Mouse (Mus musculus): ENCODE results near the gene Fmnl2.
A peak's percentile ranks its signal among the peaks of the same experiment; 100 is the strongest.

The Fmnl2 gene

DNA sequence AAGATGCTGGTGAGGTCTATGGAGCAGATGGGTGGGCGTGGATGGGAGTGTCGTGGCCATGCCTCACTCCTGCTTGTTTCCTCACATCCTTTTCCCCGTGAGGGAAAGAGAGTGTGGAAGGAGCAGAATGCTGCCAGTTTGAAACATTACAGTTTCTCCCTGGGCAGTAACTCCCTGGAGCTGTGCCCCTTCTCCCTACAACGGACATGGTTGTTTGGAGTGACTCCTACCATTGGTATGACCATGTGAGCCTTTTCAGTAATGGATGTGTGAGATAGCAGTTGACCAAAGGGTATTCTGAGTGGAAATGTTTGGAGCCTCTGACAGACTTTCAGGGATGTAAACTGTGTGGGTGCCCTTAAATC lies 5.1 kb downstream of the Fmnl2 start:
- no peak for DNase-seq (ENCODE audit: low read depth, low spot score)

- DNase-seq (ENCODE audit: low read depth, low spot score), result no peak
These were observed 7.0 kb downstream of the Fmnl2 start for GRCm38 (mm10) chr2:52864635-52865034.

DNA sequence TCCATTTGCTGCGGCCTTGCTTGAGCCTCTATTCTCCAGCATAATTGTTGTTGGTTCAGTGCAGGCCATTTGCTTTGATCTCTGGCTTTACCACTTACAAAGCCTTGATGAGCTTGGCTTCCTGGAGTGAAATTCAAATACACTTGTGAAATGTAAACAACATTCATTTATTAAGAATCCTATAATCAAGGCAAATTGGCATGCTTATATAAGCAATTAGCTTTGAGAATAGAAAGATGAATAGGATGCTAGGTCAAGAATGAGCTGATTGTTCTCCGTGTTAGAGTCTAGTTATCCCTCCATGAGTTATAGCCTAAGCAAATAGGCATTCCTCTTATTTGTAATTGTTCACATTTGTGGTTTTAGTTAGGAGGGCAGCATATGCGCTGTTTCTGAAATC lies 8.5 kb downstream of the Fmnl2 start:
- DNase-seq (ENCODE audit: low read depth, low spot score), result no peak

DNA sequence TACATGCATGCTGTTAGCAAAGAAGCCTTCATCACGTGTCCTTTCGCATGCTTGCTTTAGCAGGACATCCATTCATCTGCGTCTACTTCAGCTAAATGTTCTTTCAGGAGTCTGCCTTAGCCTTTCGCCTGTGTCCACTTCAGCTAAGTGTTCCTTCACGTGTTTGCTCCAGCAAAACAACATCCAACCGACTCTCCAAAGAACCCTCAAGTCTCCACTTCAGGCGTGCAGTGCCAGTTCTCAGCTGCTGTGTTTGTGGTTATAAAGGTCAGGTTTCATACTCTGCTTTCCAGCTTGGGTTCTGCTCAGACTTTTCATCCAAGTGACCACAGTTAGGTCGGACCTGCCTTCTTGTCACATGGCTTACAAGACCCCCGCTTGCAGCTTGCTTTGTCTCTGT lies 10.1 kb downstream of the Fmnl2 start:
- no peak for DNase-seq (ENCODE audit: low read depth, low spot score)

- DNase-seq (ENCODE audit: low read depth, low spot score), result no peak
These were observed 10.5 kb downstream of the Fmnl2 start for GRCm38 (mm10) chr2:52868181-52868580.

GRCm38 (mm10) chr2:52872636-52873035 lies 15.0 kb downstream of the Fmnl2 start:
- no peak for DNase-seq (ENCODE audit: low read depth, low spot score)

DNA sequence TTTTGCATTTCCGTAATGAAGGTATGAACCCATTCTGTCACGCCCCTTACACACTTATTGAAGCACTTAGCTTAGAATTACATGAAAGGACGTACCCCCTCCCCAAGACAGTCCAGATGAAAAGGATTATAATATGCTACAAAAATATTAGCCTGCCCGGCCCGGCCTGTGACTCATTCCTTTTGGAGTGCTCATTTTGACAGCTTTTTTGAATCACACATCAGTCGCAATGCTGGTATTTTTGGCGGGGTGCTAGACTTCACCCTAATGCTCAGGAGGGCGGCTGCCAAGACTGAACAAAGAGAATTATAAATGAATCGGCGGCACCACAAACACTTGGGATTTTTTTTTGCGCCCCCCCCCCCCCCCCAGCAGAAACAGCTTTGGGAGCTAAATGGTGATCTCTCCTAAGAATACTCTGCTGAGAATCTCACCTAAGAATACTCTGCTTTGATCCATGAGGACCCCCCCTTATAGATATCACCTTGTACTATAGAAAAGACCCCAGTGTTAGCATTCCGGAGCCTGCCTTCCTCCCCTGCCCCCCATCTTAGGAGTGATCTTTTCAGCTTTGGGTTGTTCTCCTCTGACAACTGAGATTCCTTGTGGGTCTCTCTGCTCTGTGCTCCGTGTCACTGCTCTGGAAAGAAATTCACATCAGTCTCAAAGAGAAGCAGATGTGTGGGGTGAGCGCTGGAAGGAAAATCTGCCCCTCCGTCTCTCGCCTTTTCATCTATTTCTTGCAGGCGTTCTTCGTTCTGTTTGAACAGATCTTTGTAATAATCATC lies 15.8 kb downstream of the Fmnl2 start:
- DNase-seq (ENCODE audit: low read depth, low spot score), result no peak

DNA sequence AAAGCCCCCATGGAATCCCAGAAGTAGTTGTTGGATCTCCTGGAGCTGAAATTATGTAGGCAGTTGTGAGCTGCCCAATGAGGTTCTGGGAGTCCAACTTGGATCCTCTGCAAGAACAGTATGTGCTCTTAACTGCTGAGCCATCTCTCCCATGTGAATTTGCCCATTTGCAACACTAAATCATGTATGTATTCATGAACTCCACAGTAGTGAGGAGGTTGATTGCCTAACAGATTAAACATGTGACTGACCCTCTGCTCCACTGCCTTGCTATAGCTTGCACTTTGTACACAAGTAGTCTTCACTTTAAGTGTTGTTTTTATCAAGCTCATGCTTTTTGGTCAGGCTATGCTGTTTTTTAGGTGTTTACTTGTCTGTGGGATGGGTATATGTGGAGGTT lies 17.1 kb downstream of the Fmnl2 start:
- DNase-seq (ENCODE audit: low read depth, low spot score), result no peak

GRCm38 (mm10) chr2:52875801-52876200 lies 18.1 kb downstream of the Fmnl2 start:
- DNase-seq (ENCODE audit: low read depth, low spot score), result no peak

DNA sequence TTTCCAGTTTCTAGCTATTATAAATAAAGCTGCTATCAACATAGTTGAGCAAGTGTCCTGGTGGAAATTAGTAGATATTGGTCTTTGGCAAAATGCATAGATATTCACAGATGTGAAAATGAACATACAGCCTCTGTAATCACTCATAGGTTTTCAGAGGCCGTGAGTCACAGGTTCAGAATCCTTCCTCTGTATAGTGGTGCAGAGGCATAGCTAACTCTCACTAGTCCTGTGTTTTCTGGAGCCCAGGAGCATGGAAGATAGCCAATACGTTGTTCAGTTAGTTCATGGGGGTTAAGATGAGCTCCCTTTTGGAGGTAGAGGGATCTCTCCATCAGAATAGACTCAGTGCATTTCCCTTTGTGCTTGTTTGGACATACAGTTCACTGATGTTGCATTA lies 25.7 kb downstream of the Fmnl2 start:
- DNase-seq (ENCODE audit: low read depth, low spot score), result no peak

- no peak for DNase-seq (ENCODE audit: low read depth, low spot score)
These were observed 26.4 kb downstream of the Fmnl2 start for GRCm38 (mm10) chr2:52884082-52884481.

DNA sequence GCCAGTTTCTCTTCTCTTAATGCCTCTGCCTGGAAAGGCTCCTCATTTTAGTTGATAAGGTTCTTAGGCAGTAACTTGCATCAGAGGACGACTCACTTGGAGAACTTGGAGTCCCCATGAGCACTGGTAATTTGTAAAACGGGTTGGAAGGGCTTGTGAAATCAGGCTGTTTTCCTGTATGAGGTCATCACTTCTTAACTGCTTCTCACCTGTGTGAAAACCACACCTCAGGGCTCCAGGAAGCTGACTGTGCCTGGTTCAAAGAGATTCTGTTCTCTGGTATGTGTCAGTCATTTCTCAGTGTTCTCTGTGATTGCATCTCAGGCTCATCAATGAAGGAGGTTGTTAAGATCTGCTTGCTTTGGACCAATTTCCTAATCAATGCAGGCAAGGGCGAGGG lies 27.4 kb downstream of the Fmnl2 start:
- no peak for DNase-seq (ENCODE audit: low read depth, low spot score)

- DNase-seq (ENCODE audit: low read depth, low spot score), result no peak
These were observed 29.6 kb downstream of the Fmnl2 start for GRCm38 (mm10) chr2:52887281-52887680.

GRCm38 (mm10) chr2:52891115-52891514 lies 33.5 kb downstream of the Fmnl2 start:
- no peak for DNase-seq (ENCODE audit: low read depth, low spot score)

DNA sequence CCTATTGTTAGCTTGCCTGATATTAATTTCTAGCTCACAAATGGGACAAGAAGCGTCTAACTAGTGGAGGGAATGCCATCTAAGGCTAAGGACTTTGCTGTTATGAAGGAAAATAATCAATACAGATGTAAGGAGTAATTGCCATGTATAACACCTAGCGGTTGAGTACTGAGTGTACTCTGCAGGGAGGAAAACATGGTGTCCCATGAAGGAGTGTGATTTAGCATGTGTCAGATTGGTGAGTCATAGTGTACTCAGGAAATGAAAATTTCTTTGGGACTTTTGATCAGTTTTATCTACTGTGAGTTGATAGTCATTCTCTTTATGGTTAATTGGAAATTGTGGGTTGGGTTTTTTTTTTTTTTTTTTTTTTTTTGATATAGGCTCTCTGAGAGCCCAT lies 34.1 kb downstream of the Fmnl2 start:
- no peak for DNase-seq (ENCODE audit: low read depth, low spot score)

GRCm38 (mm10) chr2:52894983-52895621 lies 37.4 kb downstream of the Fmnl2 start:
- peak; percentile 33 for DNase-seq (ENCODE audit: low read depth, low spot score)

GRCm38 (mm10) chr2:52896995-52897394 lies 39.3 kb downstream of the Fmnl2 start:
- DNase-seq (ENCODE audit: low read depth, low spot score), result no peak

DNA sequence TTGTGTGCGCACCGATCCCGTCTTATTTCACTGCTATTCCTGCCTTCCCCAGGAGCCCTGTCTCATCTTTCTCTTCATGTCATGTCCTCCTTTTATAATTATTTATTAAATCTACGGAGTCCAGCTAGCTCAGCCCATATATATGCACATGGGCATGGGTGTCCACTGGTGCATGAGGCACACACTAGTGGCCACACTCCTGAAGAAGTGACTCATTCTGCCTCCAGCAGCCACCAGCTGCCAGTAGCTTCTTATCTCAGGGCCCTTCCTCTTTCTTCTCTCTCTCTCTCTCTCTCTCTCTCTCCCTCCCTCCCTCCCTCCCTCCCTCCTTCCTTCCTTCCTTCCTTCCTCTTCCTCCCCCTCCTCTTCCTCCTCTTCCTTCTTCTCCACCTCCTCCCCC lies 43.1 kb downstream of the Fmnl2 start:
- no peak for DNase-seq (ENCODE audit: low read depth, low spot score)

DNA sequence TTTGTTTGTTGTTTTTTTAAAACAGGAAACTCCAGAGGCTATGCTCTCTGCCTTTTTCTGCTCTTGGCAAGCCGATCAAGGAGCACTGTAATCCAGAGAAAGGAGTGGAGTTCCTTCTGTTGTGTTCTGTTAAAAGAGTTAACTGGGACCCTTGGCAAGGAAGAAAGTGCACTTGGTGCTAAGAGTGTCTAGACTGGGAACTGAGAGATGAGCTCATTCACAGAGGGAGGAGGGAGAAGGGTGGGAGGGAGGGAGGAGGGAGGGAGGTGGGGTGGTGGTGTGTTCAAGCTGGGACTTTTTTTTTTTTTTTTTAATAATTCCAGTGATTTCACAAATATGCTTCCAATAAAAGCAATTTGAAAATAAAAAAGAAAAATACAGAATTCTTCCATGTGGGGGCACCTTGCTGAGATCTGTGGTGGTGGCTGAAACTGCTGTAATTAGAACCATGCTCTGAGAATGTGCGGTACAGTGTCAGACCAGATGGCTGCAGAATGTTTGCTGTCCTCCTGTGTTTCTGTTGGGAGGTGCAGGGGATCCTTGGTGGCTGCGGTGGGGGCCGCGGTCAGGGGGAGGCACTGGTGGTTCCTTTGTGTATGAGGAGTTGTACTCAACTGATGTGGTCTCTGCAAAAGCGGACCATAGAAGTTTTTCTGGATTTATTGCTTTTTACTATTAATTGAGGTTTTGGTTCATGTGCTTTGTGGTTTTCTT lies 43.8 kb downstream of the Fmnl2 start:
- no peak for DNase-seq (ENCODE audit: low read depth, low spot score)

DNA sequence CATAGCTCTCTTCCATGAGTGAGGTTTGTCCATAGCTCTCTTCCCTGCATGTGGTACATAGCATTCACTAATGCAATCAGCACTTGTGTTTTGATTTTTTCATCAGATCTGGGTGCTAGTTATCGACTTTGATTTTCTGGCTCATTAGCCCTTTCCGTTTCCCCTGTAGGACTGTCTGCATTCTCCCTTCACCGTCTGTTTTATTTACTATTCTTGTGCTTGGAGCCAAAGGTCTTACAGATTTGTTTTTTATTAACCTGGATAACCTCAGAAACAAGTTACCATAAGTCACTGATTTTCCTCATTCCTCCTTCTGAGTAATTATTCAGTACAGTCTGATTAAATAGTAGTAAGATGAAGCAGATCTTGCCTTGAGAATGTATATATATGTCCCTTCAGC lies 44.8 kb downstream of the Fmnl2 start:
- no peak for DNase-seq (ENCODE audit: low read depth, low spot score)

DNA sequence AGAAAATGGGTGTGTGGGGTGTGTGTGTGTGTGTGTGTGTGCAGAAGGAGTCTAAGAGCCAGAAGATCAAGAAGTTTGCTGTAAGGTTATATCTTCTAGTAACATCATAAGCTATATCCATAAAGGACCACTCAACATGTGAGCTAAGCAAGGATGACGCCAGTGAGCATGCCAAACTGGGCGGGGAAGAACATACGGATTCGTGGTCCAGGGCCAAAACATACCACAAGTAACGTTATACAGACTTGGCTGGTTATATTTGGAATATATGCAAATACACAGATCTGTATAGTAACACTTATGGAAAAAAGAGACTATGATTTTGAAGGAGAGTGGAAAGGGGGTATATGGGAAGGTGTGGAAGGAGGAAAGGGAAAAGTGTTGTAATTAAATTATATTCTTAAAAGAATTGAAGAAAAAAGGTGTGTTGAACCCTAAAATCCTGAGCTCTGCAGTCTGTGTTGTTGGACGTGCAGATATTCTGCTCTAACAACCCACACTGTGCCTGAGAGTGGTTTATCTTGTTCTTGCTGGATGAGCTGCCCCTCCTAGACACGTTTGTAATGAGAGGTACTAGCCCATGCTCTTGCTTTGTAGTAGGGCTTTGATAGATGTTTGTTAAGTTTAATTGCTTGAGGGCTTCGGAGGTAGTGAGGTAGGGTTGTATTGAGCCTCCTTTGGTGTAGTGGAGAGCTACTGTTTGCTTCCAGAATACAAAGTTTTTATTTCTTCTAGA lies 45.7 kb downstream of the Fmnl2 start:
- DNase-seq (ENCODE audit: low read depth, low spot score), result no peak

- peak; percentile 78 for DNase-seq (ENCODE audit: low read depth, low spot score)
These were observed 46.9 kb downstream of the Fmnl2 start for GRCm38 (mm10) chr2:52904526-52904925.

All from ES-CJ7 (cell line).